Mouse (Mus musculus) neural tube, embryonic 14.5 days (tissue): ENCODE results near the gene Dclk1. TPM values are rescaled to one million over a fixed set of nuclear protein-coding genes. Genes with fewer than 3 reads are reported as not detected.

Experiments used
- ATAC-seq: fragments of 200-750 bp; cut with Nextera tagmentation; 2 replicates; pipeline ENCODE4 v1.8.0; 2017; ENCODE audit warnings: low read depth, mild to moderate bottlenecking, moderate TSS enrichment, moderate library complexity
- H3K27ac ChIP-seq: fragments of 300-500 bp; sonication (generic); 2 replicates; pipeline ENCODE4 v1.5.1; 2014; ENCODE audit warnings: low read depth, mild to moderate bottlenecking, control low read depth, low read length, moderate library complexity, mixed read lengths
- H3K27me3 ChIP-seq: fragments of 300-500 bp; sonication (generic); 2 replicates; pipeline ENCODE4 v1.6.1; 2014; ENCODE audit warnings: low read length; ENCODE audit not compliant: control insufficient read depth, insufficient read depth
- H3K36me3 ChIP-seq: fragments of 300-500 bp; sonication (generic); 2 replicates; pipeline ENCODE4 v1.6.1; 2014; ENCODE audit warnings: low read length, mixed read lengths; ENCODE audit not compliant: control insufficient read depth, insufficient read depth
- H3K4me1 ChIP-seq: fragments of 300-500 bp; sonication (generic); 2 replicates; pipeline ENCODE4 v1.6.1; 2014; ENCODE audit warnings: low read length; ENCODE audit not compliant: control insufficient read depth, insufficient read depth
- H3K4me2 ChIP-seq: fragments of 300-500 bp; sonication (generic); 2 replicates; pipeline ENCODE4 v1.6.1; 2014; ENCODE audit warnings: mild to moderate bottlenecking, low read depth, low read length, control low read depth
- H3K4me3 ChIP-seq: fragments of 300-500 bp; sonication (generic); 2 replicates; pipeline ENCODE4 v1.5.1; 2014; ENCODE audit warnings: low read depth, low read length, control low read depth, mixed read lengths
- H3K9ac ChIP-seq: fragments of 300-500 bp; sonication (generic); replicated peaks from 2 replicates; pipeline ENCODE4 v1.6.1; 2014; ENCODE audit warnings: low read depth, mild to moderate bottlenecking, control low read depth, low read length, mixed read lengths
- H3K9me3 ChIP-seq: fragments of 300-500 bp; sonication (generic); 2 replicates; pipeline ENCODE4 v1.6.1; 2016; ENCODE audit warnings: low read length; ENCODE audit not compliant: control insufficient read depth
- WGBS: fragments of 180-500 bp; shearing (Covaris S2); extraction: QIAGEN DNeasy Blood & Tissue Kit; methylation state at CpG from one replicate; pipeline ENCODE4 v1.1.7; 2014; 5-methylcytosine and 5-hydroxymethylcytosine counted together
- polyA plus RNA-seq: library from polyadenylated mRNA; unstranded; fragments of >200 nt; fragmentation: Nextera tagmentation; extraction: Ambion mirVana; gene quantifications from 2 replicates; pipeline ENCODE4 v1.2.1, GENCODE M21; 2014

Dclk1 gene
- polyA plus RNA-seq, 1 experiment from 2014 or later: 297 TPM

- H3K4me2 ChIP-seq: no peak overlapping the region
Measured at GRCm38 (mm10) chr3:55272536-55272935, 30.4 kb downstream of the Dclk1 start.

DNA sequence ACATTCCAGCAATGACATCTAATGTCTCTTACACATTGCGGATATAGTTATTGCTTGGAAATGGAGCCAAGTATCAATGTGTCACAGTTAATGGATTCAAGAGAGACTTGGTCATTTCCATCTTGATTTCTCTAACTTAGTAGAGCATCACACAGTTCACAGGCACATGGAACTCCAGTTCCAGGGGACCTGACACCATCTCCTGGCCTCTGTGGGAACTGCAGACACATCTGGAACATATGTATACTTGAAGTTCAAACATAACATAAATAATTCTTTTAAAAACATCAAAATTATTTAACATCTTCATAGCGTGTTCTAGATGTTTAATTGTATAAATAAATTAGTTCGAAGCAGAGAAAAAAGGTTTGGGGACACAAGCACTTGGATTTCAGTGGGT is 34.3 kb downstream of the Dclk1 start:
- Histone ChIP-seq H3K4me3 (no peak overlapping the region), H3K27me3 (no peaks in the 10 kb centered on the region), H3K9me3 (no peaks in the 10 kb centered on the region), H3K36me3 (no peaks in the 10 kb centered on the region), H3K9ac (no peak overlapping the region), H3K4me2 (no peak overlapping the region), H3K27ac (no peak overlapping the region), H3K4me1 (peaks cover 6% of the 10 kb centered on the region)
- WGBS: 96% methylated on average over 3 of the region's 3 CpGs
- no peak for ATAC-seq

More at GRCm38 (mm10) chr3:55272536-55272935, 30.4 kb downstream of the Dclk1 start:
- H3K36me3 ChIP-seq: no peaks in the 10 kb centered on the region
- no peak overlapping the region for H3K4me3 ChIP-seq
- H3K9me3 ChIP-seq: no peaks in the 10 kb centered on the region
- no peak for ATAC-seq
- 91% methylated on average over 6 of the region's 6 CpGs for WGBS
- H3K4me1 ChIP-seq: no peaks in the 10 kb centered on the region
- H3K9ac ChIP-seq: no peak overlapping the region
- H3K27me3 ChIP-seq: no peaks in the 10 kb centered on the region
- H3K27ac ChIP-seq: no peak overlapping the region

DNA sequence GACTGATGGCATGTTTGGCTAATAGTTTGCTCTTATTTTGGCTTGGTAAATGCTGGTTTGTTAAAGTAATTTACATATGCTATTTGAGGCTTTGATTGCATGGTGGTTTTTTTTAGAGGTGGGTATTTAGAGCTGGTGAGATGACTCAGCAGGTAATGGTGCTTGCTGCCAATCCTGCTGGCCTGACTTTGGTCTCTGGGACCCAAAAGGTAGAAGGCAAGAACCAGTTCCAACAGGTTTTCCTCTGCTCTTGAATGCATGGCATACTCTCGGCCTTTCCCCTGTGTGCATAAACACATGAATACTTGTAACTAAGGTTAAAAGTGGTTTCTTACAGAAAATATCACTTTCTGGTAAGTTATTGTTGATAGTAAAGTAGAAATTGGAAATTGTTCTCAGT is 34.7 kb downstream of the Dclk1 start:
- no peaks in the 10 kb centered on the region for H3K27me3 ChIP-seq
- no peak overlapping the region for H3K27ac ChIP-seq
- H3K9ac ChIP-seq: no peak overlapping the region
- no peak for ATAC-seq
- H3K4me3 ChIP-seq: no peak overlapping the region
- WGBS: 94% methylated on average over 1 of the region's 1 CpGs
- no peak overlapping the region for H3K4me2 ChIP-seq
- peaks cover 6% of the 10 kb centered on the region for H3K4me1 ChIP-seq
- no peaks in the 10 kb centered on the region for H3K36me3 ChIP-seq
- H3K9me3 ChIP-seq: no peaks in the 10 kb centered on the region

- Histone ChIP-seq H3K4me2 (no peak overlapping the region), H3K27me3 (no peaks in the 10 kb centered on the region), H3K4me3 (no peak overlapping the region), H3K9me3 (no peaks in the 10 kb centered on the region), H3K27ac (no peak overlapping the region), H3K36me3 (no peaks in the 10 kb centered on the region), H3K4me1 (peaks cover 6% of the 10 kb centered on the region), H3K9ac (no peak overlapping the region)
- WGBS: 76% methylated on average over 1 of the region's 1 CpGs
- ATAC-seq: no peak
Measured at GRCm38 (mm10) chr3:55277829-55278228, 35.7 kb downstream of the Dclk1 start.

GRCm38 (mm10) chr3:55279923-55280322 is 37.8 kb downstream of the Dclk1 start:
- no peaks in the 10 kb centered on the region for H3K9me3 ChIP-seq
- no peak overlapping the region for H3K9ac ChIP-seq
- no peaks in the 10 kb centered on the region for H3K36me3 ChIP-seq
- H3K4me3 ChIP-seq: no peak overlapping the region
- ATAC-seq: no peak
- H3K4me2 ChIP-seq: no peak overlapping the region
- no peaks in the 10 kb centered on the region for H3K27me3 ChIP-seq
- WGBS: 68% methylated on average over 4 of the region's 4 CpGs
- H3K4me1 ChIP-seq: peaks cover 24% of the 10 kb centered on the region
- no peak overlapping the region for H3K27ac ChIP-seq

DNA sequence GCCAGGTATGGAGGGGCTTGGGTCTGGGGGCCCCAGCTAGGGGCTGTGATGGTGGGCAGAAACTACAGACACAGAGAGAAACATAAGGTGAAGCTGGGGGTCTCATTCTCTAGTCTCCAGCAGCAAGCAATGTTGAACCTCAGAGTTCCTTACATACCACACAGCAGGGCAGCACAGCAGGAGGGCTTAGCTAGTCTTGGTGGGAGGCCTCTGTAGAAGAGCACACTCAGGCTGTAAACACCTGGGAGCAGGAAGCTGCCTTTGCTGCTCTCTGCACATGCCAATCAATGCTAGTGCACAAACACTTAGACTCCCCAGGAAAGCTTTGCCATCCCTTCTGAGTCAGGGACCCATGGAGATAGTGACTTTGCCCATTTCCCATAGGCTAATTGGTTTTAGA is 38.3 kb downstream of the Dclk1 start:
- no peak overlapping the region for H3K4me3 ChIP-seq
- ATAC-seq: no peak
- H3K9me3 ChIP-seq: no peaks in the 10 kb centered on the region
- no peak overlapping the region for H3K27ac ChIP-seq
- peaks cover 28% of the 10 kb centered on the region for H3K4me1 ChIP-seq
- H3K9ac ChIP-seq: no peak overlapping the region
- no peak overlapping the region for H3K4me2 ChIP-seq
- no peaks in the 10 kb centered on the region for H3K27me3 ChIP-seq
- H3K36me3 ChIP-seq: no peaks in the 10 kb centered on the region

DNA sequence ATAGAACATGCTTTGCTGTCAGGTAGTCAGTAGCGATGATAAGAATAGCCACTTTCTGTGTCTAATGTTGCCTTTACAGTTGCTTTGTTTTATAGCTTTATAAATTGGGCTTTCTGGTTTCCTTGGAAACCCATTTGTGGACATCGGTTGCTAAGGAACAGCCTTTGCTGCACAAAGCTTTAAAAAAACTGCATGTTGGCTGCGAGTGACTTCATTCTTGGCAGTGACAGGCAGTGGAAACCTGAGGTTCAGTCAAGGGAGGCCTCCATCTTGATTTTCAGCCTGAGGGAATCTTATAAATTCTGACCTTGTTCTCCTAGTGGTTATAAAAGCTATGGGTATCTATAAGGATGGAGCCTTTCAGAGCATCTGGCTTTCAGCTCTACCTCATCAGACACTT is 42.1 kb downstream of the Dclk1 start:
- Histone ChIP-seq H3K4me1 (peaks cover 22% of the 10 kb centered on the region), H3K9me3 (no peaks in the 10 kb centered on the region), H3K4me2 (no peak overlapping the region), H3K27me3 (no peaks in the 10 kb centered on the region), H3K36me3 (no peaks in the 10 kb centered on the region), H3K4me3 (no peak overlapping the region), H3K27ac (peak overlapping the region; percentile 49), H3K9ac (no peak overlapping the region)
- peak; percentile 86 for ATAC-seq
- WGBS: 10% methylated on average over 3 of the region's 3 CpGs

DNA sequence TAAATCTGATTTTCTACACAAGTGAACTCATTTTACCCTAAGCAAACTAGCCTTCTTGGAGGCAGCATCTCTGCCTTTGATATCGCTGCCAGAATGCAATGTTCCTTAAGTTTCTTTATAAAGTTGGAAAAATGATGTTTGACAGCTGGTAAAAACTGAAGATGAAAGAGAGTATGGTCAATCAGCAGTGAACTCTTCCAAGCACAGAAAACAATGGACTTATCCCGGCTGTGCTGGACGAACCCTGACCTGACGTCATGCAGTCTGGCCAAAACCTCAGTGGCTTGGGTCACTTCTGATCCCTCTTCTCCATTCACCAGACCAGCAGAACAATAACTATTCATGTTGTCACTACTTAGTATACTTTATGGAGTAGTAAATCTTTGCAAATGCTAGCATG is 46.6 kb downstream of the Dclk1 start:
- ATAC-seq: no peak
- Histone ChIP-seq H3K9me3 (no peaks in the 10 kb centered on the region), H3K27ac (no peak overlapping the region), H3K36me3 (no peaks in the 10 kb centered on the region), H3K4me2 (no peak overlapping the region), H3K9ac (no peak overlapping the region), H3K4me3 (no peak overlapping the region), H3K27me3 (no peaks in the 10 kb centered on the region), H3K4me1 (peaks cover 17% of the 10 kb centered on the region)
- WGBS: 39% methylated on average over 4 of the region's 4 CpGs

DNA sequence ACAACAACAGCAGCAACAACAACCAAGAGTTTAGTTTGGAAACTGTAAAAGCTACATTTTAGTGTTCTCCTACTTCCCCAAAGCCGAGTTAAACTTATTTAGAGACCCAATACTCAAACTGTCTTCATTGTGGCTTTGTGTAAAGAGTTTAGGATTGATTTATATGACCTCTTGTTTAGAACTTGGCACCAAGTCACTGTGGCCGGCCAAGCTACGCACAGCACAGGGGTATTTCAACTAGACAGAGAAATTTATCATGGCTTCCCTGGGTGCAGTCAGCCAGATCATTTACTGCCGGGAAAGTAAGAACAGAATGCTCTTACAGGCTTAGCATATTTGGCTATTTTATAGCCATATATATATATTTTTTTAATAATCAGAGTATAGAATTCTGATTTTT is 49.8 kb downstream of the Dclk1 start:
- no peak overlapping the region for H3K27ac ChIP-seq
- no peak overlapping the region for H3K4me2 ChIP-seq
- ATAC-seq: peak; percentile 67; the same call in 1 of the 2 replicates
- H3K4me1 ChIP-seq: peaks cover 3% of the 10 kb centered on the region; the same call in 1 of the 2 replicates
- no peak overlapping the region for H3K9ac ChIP-seq
- H3K36me3 ChIP-seq: no peaks in the 10 kb centered on the region
- H3K27me3 ChIP-seq: no peaks in the 10 kb centered on the region
- no peaks in the 10 kb centered on the region for H3K9me3 ChIP-seq
- no peak overlapping the region for H3K4me3 ChIP-seq
- WGBS: 4% methylated on average over 4 of the region's 4 CpGs
